Mouse (Mus musculus) neural tube, embryonic 11.5 days (tissue): ENCODE results near the gene Avil. TPM values are rescaled to one million over a fixed set of nuclear protein-coding genes. Genes with fewer than 3 reads are reported as not detected.

ENCODE experiments used
- ATAC-seq: fragments of 200-750 bp; cut with Nextera tagmentation; 2 replicates; pipeline ENCODE4 v1.8.0; 2017; ENCODE audit warnings: moderate number of reproducible peaks, mild to moderate bottlenecking, moderate TSS enrichment, moderate library complexity; ENCODE audit not compliant: insufficient read depth, low FRiP score, low TSS enrichment
- DNase-seq: peaks from one replicate; pipeline ENCODE4 v3.0.0-alpha.2; 2015; ENCODE audit warnings: low spot score
- H3K27ac ChIP-seq: fragments of 300-500 bp; sonication (generic); 2 replicates; pipeline ENCODE4 v1.5.1; 2014; ENCODE audit warnings: low read depth, mild to moderate bottlenecking, low read length
- H3K27me3 ChIP-seq: fragments of 300-500 bp; sonication (generic); 2 replicates; pipeline ENCODE4 v1.6.1; 2014; ENCODE audit warnings: mild to moderate bottlenecking, low read length, mixed read lengths; ENCODE audit not compliant: control insufficient read depth, insufficient read depth
- H3K36me3 ChIP-seq: fragments of 300-500 bp; sonication (generic); 2 replicates; pipeline ENCODE4 v1.6.1; 2014; ENCODE audit warnings: mild to moderate bottlenecking, low read length, moderate library complexity, mixed read lengths; ENCODE audit not compliant: control insufficient read depth, insufficient read depth
- H3K4me1 ChIP-seq: fragments of 300-500 bp; sonication (generic); 2 replicates; pipeline ENCODE4 v1.6.1; 2014; ENCODE audit warnings: low read length, mixed read lengths; ENCODE audit not compliant: control insufficient read depth, insufficient read depth
- H3K4me2 ChIP-seq: fragments of 300-500 bp; sonication (generic); 2 replicates; pipeline ENCODE4 v1.6.1; 2014; ENCODE audit warnings: low read depth, mild to moderate bottlenecking, moderate library complexity
- H3K4me3 ChIP-seq: fragments of 300-500 bp; sonication (generic); 2 replicates; pipeline ENCODE4 v1.5.1; 2014; ENCODE audit warnings: low read depth, low read length
- H3K9ac ChIP-seq: fragments of 300-500 bp; sonication (generic); 2 replicates; pipeline ENCODE4 v1.6.1; 2014; ENCODE audit warnings: mild to moderate bottlenecking, low read length
- H3K9me3 ChIP-seq: fragments of 300-500 bp; sonication (generic); 2 replicates; pipeline ENCODE4 v1.6.1; 2016; ENCODE audit warnings: low read length; ENCODE audit not compliant: control insufficient read depth
- WGBS: fragments of 180-500 bp; shearing (Covaris S2); extraction: QIAGEN DNeasy Blood & Tissue Kit; methylation state at CpG from one replicate; pipeline ENCODE4 v1.1.7; 2014; 5-methylcytosine and 5-hydroxymethylcytosine counted together
- polyA plus RNA-seq: library from polyadenylated mRNA; unstranded; fragments of >200 nt; fragmentation: Nextera tagmentation; extraction: Ambion mirVana; gene quantifications from 2 replicates; pipeline ENCODE4 v1.2.1, GENCODE M21; 2014

Avil gene
- polyA plus RNA-seq, 1 experiment from 2014 or later = 0.82 TPM

DNA sequence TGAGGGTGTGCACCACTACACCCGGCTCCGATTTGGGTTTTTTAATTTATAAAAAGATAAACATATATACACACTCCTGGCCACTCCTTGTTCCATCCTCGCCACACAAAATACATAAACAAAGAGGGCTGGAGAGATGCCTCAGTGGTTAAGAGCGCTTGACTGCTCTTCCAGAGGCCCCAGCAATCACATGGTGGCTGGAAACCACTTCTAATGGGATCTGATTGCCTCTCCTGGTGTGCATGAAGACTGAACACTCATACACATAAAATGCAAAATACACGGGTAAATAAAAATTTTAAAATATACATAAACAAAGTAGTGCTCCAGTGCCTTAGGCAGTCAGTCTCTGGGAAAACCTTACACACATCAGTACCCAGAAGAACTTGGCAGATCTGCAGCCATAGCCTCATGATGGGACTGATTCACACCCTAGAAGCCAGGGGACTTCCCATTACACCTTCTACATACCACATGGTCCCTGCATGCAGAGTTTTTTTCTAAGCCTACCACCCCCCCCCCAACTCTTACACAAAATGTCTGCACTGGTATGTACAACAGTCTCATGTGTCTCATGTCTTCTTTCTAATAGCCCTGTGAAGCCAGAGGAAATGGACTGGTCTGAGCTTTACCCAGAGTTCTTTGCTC, 42.1 kb downstream of the Avil start:
- ATAC-seq (no peak), DNase-seq (no peak)
- peaks cover 4% of the 10 kb centered on the region for H3K36me3 ChIP-seq
- H3K4me2 ChIP-seq = peak overlapping the region; percentile 100
- peak overlapping the region; percentile 77 for H3K4me3 ChIP-seq
- 14% methylated on average over 5 of the region's 5 CpGs for WGBS
- H3K4me1 ChIP-seq = 0 out of 2 replicates have a peak, but pooled peaks cover 6% of the 10 kb centered on the region
- no peaks in the 10 kb centered on the region; the same call in 1 of the 2 replicates for H3K27me3 ChIP-seq
- no peaks in the 10 kb centered on the region for H3K9me3 ChIP-seq
- H3K9ac ChIP-seq = peak overlapping the region; percentile 66
- no peak overlapping the region for H3K27ac ChIP-seq

DNA sequence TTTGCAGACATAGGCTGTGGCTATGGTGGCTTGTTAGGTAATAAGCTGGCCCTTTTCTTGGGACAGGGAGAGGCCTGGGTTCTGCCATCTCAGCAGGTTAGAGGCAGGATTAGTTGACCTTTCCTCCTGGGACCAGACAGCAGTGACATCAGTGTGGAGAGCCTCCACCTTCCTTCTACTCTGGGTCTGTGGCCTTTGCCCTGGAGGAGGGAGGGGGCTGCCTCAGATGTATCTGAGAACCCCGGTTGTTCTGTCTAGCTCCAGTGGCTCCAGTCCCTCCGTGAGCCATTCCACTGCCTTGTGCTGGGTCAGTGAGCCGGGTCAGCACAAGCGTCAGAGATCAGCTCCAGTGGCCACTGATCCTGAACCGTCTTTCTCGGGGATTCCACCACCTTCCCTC, 42.7 kb downstream of the Avil start:
- Histone ChIP-seq H3K36me3 (peaks cover 4% of the 10 kb centered on the region), H3K4me3 (no peak overlapping the region), H3K27me3 (peaks cover 6% of the 10 kb centered on the region), H3K9ac (no peak overlapping the region), H3K9me3 (no peaks in the 10 kb centered on the region), H3K27ac (no peak overlapping the region), H3K4me2 (no peak overlapping the region), H3K4me1 (0 out of 2 replicates have a peak, but pooled peaks cover 6% of the 10 kb centered on the region)
- no peak for ATAC-seq
- 82% methylated on average over 6 of the region's 6 CpGs for WGBS
- no peak for DNase-seq

DNA sequence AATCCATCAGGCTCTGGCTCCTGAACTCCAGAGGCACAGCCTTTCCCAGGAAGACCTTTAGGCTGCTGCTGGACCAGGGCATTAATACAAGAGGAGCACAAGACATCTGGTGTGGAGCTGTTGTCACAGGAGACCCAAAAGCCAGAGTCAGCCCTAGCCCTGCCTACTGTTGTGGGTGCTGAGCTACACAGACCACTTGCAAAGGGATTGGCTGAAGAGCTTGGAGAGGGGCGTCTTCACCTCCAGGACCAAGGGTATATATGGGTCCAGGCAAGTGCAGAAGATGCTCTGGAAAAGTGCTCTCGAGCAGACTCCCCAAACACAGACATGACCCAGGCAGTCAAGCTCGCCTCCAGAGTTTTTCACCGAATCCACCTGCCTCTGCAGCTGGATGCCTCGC, 47.4 kb downstream of the Avil start, which contains the start of gene Cyp27b1:
Gene Cyp27b1 (plus strand): TSS at position 297 of the 400 bp plus-strand sequence.
- no peaks in the 10 kb centered on the region for H3K9me3 ChIP-seq
- DNase-seq = no peak
- peaks cover 36% of the 10 kb centered on the region for H3K27me3 ChIP-seq
- H3K4me1 ChIP-seq = no peaks in the 10 kb centered on the region; the same call in 1 of the 2 replicates
- H3K27ac ChIP-seq = no peak within 1 kb of the TSS
- H3K36me3 ChIP-seq = peaks cover 4% of the 10 kb centered on the region
- WGBS = 24% methylated on average over 5 of the region's 5 CpGs
- no peak within 1 kb of the TSS for H3K4me2 ChIP-seq
- H3K4me3 ChIP-seq = peak within 1 kb of the TSS; percentile 3; the same call in 1 of the 2 replicates
- ATAC-seq = no peak
- peak within 1 kb of the TSS; percentile 22; the same call in 1 of the 2 replicates for H3K9ac ChIP-seq

DNA sequence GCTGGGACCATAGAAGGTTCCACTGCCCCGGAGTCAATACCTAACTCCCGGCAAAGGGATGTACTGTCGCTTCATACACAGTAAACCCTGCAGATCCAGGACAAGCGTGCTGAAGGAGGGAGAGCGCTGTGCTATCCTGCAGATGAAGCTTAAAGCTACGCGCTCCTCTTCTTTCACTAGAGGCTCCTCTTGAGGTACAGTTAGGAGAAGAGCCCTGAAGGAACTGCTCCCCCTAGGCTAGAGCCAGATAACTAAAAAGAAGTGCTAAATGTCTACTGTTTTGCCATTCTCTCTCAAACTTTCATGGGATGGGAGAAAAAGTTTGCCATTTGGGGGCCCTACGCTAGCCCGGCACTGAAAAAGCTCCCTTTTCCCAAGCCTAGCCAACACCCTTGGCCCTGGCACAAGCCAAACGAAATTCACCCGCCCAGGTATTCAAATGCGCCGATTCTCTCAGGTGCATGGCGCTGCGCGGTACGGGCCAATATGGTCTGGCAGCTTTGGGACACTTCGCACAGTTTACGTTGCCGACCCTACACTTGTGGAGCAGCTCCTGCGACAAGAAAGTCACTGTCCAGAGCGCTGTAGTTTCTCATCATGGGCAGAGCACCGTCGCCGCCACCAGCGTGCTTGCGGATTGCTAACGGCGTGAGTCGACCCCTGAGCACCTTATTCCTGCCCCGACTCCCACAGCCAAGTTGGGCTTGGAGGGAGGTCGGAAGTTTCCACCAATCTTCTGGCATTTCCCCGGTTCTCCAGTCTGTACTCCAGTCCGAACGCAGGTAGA, 48.3 kb downstream of the Avil start:
- Histone ChIP-seq H3K9me3 (no peaks in the 10 kb centered on the region), H3K4me3 (peak overlapping the region; percentile 3; the same call in 1 of the 2 replicates), H3K27ac (no peak overlapping the region), H3K27me3 (peaks cover 36% of the 10 kb centered on the region), H3K4me2 (no peak overlapping the region), H3K4me1 (no peaks in the 10 kb centered on the region; the same call in 1 of the 2 replicates), H3K9ac (no peak overlapping the region), H3K36me3 (peaks cover 4% of the 10 kb centered on the region)
- DNase-seq (no peak), ATAC-seq (no peak)
- 4% methylated on average over 35 of the region's 35 CpGs for WGBS

DNA sequence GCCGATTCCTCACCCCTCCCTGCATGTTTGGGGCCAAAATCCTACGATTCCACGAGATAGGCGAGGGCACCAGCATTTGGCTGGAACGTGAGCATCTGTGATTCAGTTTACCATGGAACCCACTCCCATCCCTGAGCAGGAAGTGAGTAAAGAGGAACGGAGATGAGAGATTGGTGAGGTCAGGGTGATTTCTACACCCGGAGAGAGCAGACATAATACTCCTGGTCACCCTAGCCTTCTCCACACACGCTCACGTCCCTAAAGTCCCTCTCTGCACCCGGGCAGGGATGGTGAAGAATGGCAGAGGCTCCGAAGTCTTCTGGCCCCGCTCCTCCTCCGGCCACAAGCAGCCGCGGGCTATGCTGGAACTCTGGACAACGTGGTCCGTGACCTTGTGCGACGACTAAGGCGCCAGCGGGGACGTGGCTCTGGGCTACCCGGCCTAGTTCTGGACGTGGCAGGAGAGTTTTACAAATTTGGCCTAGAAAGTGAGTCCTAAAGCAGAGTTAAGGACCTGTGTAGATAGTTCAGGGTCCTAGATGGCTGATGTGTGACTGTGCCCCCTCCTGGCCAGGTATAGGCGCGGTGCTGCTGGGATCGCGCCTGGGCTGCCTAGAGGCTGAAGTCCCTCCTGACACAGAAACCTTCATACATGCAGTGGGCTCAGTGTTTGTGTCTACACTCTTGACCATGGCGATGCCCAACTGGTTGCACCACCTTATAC, 49.0 kb downstream of the Avil start:
- 2% methylated on average over 29 of the region's 29 CpGs for WGBS
- ATAC-seq (no peak), DNase-seq (no peak)
- Histone ChIP-seq H3K27ac (no peak overlapping the region), H3K36me3 (peaks cover 3% of the 10 kb centered on the region), H3K4me2 (no peak overlapping the region), H3K4me1 (no peaks in the 10 kb centered on the region; the same call in 1 of the 2 replicates), H3K4me3 (peak overlapping the region; percentile 3; the same call in 1 of the 2 replicates), H3K9me3 (no peaks in the 10 kb centered on the region), H3K9ac (no peak overlapping the region), H3K27me3 (peaks cover 36% of the 10 kb centered on the region)

DNA sequence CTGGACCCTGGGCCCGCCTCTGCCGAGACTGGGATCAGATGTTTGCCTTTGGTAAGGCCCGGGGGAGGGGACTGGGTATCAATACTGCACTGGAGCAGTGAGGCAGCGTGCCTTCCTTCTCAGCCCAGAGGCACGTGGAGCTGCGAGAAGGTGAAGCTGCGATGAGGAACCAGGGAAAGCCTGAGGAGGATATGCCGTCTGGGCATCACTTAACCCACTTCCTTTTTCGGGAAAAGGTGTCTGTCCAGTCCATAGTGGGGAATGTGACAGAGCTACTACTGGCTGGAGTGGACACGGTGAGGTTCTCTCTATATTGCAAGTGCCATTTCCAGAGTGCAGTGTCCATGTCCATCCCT, 49.6 kb downstream of the Avil start:
- no peak for ATAC-seq
- Histone ChIP-seq H3K4me2 (no peak overlapping the region), H3K4me1 (no peaks in the 10 kb centered on the region; the same call in 1 of the 2 replicates), H3K9me3 (no peaks in the 10 kb centered on the region), H3K4me3 (no peak overlapping the region), H3K9ac (no peak overlapping the region), H3K27ac (no peak overlapping the region), H3K27me3 (peaks cover 36% of the 10 kb centered on the region), H3K36me3 (no peaks in the 10 kb centered on the region)
- 20% methylated on average over 10 of the region's 10 CpGs for WGBS
- DNase-seq = no peak

DNA sequence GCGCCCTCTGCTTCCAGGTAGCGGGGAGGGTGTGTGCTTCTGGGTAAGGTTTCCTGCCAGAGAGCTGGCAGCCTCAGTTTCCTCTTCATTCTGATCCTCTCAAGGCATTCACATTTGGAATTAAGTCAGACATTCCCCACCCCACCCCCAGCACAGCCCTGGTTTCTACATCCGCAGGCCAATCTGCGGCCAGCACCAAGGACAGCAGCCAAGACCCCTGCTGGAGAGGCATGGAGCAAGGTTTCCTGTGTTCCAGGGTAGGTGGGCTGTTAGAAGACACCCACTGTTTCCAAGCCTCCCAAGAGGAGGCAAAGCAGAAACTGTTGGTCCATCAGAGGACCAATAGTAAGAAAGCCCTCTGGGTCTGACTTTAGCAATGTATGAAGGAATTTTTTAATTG, 54.1 kb downstream of the Avil start:
- no peak overlapping the region for H3K27ac ChIP-seq
- DNase-seq (no peak), ATAC-seq (no peak)
- 66% methylated on average over 4 of the region's 4 CpGs for WGBS
- H3K4me1 ChIP-seq = peaks cover 6% of the 10 kb centered on the region
- no peaks in the 10 kb centered on the region for H3K9me3 ChIP-seq
- H3K4me2 ChIP-seq = no peak overlapping the region
- peaks cover 15% of the 10 kb centered on the region for H3K27me3 ChIP-seq
- no peak overlapping the region for H3K9ac ChIP-seq
- H3K36me3 ChIP-seq = 0 out of 2 replicates have a peak, but pooled peaks cover 2% of the 10 kb centered on the region
- no peak overlapping the region for H3K4me3 ChIP-seq

DNA sequence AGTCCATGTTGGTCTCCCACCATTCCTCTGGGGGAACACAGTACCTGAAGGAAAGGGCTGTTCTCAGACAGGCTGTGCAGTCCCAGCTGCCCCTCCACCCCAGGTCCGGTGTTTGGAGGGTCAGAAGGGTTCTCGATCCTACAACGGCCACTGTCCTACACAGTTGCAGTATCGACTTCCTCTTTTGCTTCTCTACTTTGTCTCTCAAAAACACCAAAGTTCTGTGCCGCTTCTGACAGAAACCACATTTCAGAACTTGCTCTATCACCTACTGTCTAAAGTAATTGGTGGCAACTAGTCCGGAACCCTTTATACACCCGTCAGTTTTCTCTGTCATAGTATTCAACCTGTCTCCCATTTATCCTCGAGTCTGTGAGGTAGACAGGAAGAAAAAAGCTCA, 54.9 kb downstream of the Avil start:
- Histone ChIP-seq H3K4me3 (no peak overlapping the region), H3K36me3 (0 out of 2 replicates have a peak, but pooled peaks cover 2% of the 10 kb centered on the region), H3K4me2 (no peak overlapping the region), H3K4me1 (peaks cover 6% of the 10 kb centered on the region), H3K27me3 (peaks cover 10% of the 10 kb centered on the region), H3K9me3 (no peaks in the 10 kb centered on the region), H3K27ac (no peak overlapping the region), H3K9ac (no peak overlapping the region)
- 92% methylated on average over 8 of the region's 8 CpGs for whole genome bisulfite sequencing
- ATAC-seq = no peak
- no peak for DNase-seq
